19 mouse cellular contexts compared by ENCODE assay signal in genomic region chr5:30496821-30497220, GRCm38 (mm10). TPM values are rescaled to one million over a fixed set of nuclear protein-coding genes. Genes with fewer than 3 reads are reported as not detected.
"Had no signal": no experiment of that assay in that cellular context is flagged by ENCODE, and none has a peak within 500 bp of the region (broad histone marks: within the 10 kb centered on the region; RNA-seq: fewer than 3 reads in every experiment).

No protein-coding gene starts in this region.

- H3K4me2 ChIP-seq: liver, embryonic 12.5 days; lung, embryonic 14.5 days; neural tube, embryonic 13.5 days had no signal

- ATAC-seq: liver, embryonic 12.5 days had no signal

- H3K9me3 ChIP-seq: liver, embryonic 12.5 days; midbrain, embryonic 10.5 days; neural tube, embryonic 13.5 days had no signal

- DNase-seq: kidney, adult 18-20 months; kidney, postnatal 10 days; kidney, postnatal 4 days; left cerebral cortex, postnatal 4 days; lung, embryonic 14.5 days; lung, postnatal 10 days; lung, postnatal 4 days; midbrain, embryonic 14.5 days; thymus, adult 18-20 months; thymus, postnatal 25 days had no signal

- H3K4me1 ChIP-seq: liver, embryonic 12.5 days; midbrain, embryonic 10.5 days; neural tube, embryonic 13.5 days had no signal

- H3K4me3 ChIP-seq: layer of hippocampus, adult 2 months; liver, embryonic 12.5 days; midbrain, embryonic 10.5 days; neural tube, embryonic 13.5 days had no signal

- H3K9ac ChIP-seq: liver, embryonic 12.5 days; lung, embryonic 14.5 days; neural tube, embryonic 13.5 days had no signal

- H3K27me3 ChIP-seq: liver, embryonic 12.5 days; neural tube, embryonic 13.5 days had no signal

- H3K36me3 ChIP-seq: liver, embryonic 12.5 days; midbrain, embryonic 10.5 days; neural tube, embryonic 13.5 days had no signal

- H3K27ac ChIP-seq: layer of hippocampus, adult 2 months; liver, embryonic 12.5 days; midbrain, embryonic 10.5 days; neural tube, embryonic 13.5 days had no signal

RNA-seq across cellular contexts. Expression of gene 1700001C02Rik, which starts 31.0 kb away (rescaled TPM):
- total RNA-seq: left cerebral cortex, postnatal 4 days; megakaryocyte, adult 5-6 weeks; monocyte, adult 5-6 weeks had no signal
- polyA plus RNA-seq: kidney, embryonic 14.5 days; liver, embryonic 12.5 days; liver, embryonic 16.5 days; lung, embryonic 14.5 days; midbrain, embryonic 10.5 days; neural tube, embryonic 13.5 days had no signal

RNA-seq across cellular contexts. Expression of gene Otof, which starts 35.1 kb away (rescaled TPM):
- total RNA-seq: monocyte, adult 5-6 weeks had no signal
- polyA plus RNA-seq: liver, embryonic 16.5 days had no signal

RNA-seq across cellular contexts. Expression of gene Cib4, which starts 48.8 kb away (rescaled TPM):
- total RNA-seq: layer of hippocampus, adult 2 months; layer of hippocampus, postnatal 10 days; left cerebral cortex, postnatal 4 days; megakaryocyte, adult 5-6 weeks had no signal
- polyA plus RNA-seq: kidney, embryonic 14.5 days; liver, embryonic 12.5 days; liver, embryonic 16.5 days; lung, embryonic 14.5 days; midbrain, embryonic 10.5 days; midbrain, embryonic 14.5 days; neural tube, embryonic 13.5 days had no signal
